In the genomic region with DNA sequence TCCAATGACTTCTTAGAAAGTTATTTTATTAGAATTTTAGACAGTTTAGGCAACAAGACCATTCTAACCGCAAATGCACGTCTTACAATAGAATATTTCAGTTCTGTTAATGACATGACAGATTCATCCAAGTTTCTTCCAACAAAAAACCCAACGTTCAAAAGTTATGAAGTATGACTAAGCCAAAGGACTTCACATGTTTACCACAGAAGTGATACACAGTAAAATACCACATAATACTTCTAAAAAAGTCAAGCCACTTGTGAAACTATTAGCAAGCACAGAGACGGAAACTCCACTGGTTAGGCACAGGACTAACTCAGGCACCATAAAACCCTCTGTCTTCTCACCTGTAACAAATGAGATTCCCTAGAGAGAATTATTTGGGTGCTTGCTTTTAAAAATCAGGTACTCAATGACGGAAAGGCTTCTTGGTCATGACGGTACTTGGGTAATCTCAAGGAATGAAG, we compare ENCODE assay signal across 8 mouse cellular contexts. TPM values are rescaled to one million over a fixed set of nuclear protein-coding genes. Genes with fewer than 3 reads are reported as not detected.
DNase-seq lines count a peak whose midpoint lies in the region; ATAC-seq and TF ChIP-seq lines count a peak whose summit lies in the region.

No protein-coding gene starts in this region.

- peak overlapping the region; percentile 97 for H3K9ac ChIP-seq in heart, embryonic 12.5 days
- peak overlapping the region; percentile 87 for H3K9ac ChIP-seq in MEL (ENCODE audit: control insufficient read depth, low read depth, low read length, poor library complexity, severe bottlenecking)
- H3K9ac ChIP-seq in hindbrain, embryonic 13.5 days = peak overlapping the region; percentile 93; the same call in 1 of the 2 replicates
- peak overlapping the region; percentile 84; the same call in 1 of the 2 replicates for H3K9ac ChIP-seq in midbrain, embryonic 12.5 days (replicated peaks)

- peaks cover 11% of the 10 kb centered on the region for H3K79me2 ChIP-seq in MEL (ENCODE audit: control insufficient read depth, insufficient read depth, low read length, poor library complexity)

- 61% methylated on average over 6 of the region's 6 CpGs for WGBS in heart, embryonic 12.5 days
- WGBS in hindbrain, embryonic 13.5 days = 71% methylated on average over 6 of the region's 6 CpGs
- 66% methylated on average over 6 of the region's 6 CpGs for WGBS in midbrain, embryonic 12.5 days

- DNase-seq in heart, postnatal 36 days = no peak
- no peak for DNase-seq in MEL (ENCODE audit: low read depth, low spot score)
- no peak for DNase-seq in retina, postnatal 1 day
- DNase-seq in urinary bladder, adult 18-20 months (ENCODE audit: low spot score in 2 of 2) = no peak
- no peak for DNase-seq in left cerebral cortex, postnatal 36 days (ENCODE audit: low spot score in 2 of 2)

- H3K4me3 ChIP-seq in heart, embryonic 12.5 days = peak overlapping the region; percentile 97
- peak overlapping the region; percentile 88 to 100 for H3K4me3 ChIP-seq in MEL (ENCODE audit: control insufficient read depth in 1 of 2, insufficient read depth in 1 of 2, low read depth in 2 of 2, low read length in 2 of 2)
- peak overlapping the region; percentile 90 for H3K4me3 ChIP-seq in hindbrain, embryonic 13.5 days
- peak overlapping the region; percentile 84 for H3K4me3 ChIP-seq in midbrain, embryonic 12.5 days

- TF ChIP-seq POLR2A in MEL (IDR thresholded peaks at IDR 0.05; ENCODE audit: control insufficient read depth in 1 of 2, insufficient read depth in 1 of 2, low read depth in 1 of 2, low read length in 2 of 2, poor library complexity in 1 of 2) = no peak

- H3K4me2 ChIP-seq in heart, embryonic 12.5 days = peak overlapping the region; percentile 77
- peak overlapping the region; percentile 68 for H3K4me2 ChIP-seq in hindbrain, embryonic 13.5 days
- H3K4me2 ChIP-seq in midbrain, embryonic 12.5 days (replicated peaks) = peak overlapping the region; percentile 70

- TF ChIP-seq EP300 in MEL (IDR thresholded peaks at IDR 0.05; ENCODE audit: low read depth in 1 of 2, low read length in 2 of 2) = no peak

- TF ChIP-seq RAD21 in MEL (IDR thresholded peaks at IDR 0.05; ENCODE audit: low read depth, low read length) = no peak

- ATAC-seq in heart, embryonic 12.5 days (ENCODE audit: insufficient number of reproducible peaks, low FRiP score) = no peak
- ATAC-seq in hindbrain, embryonic 13.5 days (ENCODE audit: low FRiP score) = no peak
- ATAC-seq in midbrain, embryonic 12.5 days (ENCODE audit: low FRiP score, low read depth) = no peak

- intact Hi-C loops in heart, postnatal 36 days (cut with DNase I) = loop anchor here (2.0 kb wide), 1 partner anchor 37 kb away; no protein-coding TSS in a partner anchor
- intact Hi-C loops in left cerebral cortex, postnatal 36 days (cut with DNase I) = loop anchor here (5.0 kb wide), 1 partner anchor 40 kb away; a partner anchor contains a TSS

- no peak for TF ChIP-seq CTCF in MEL (IDR thresholded peaks at IDR 0.05 in 2 of 3, conservative IDR thresholded peaks at IDR 0.05 in 1 of 3; ENCODE audit: control insufficient read depth in 1 of 3, insufficient read depth in 1 of 3, low read depth in 2 of 3, low read length in 3 of 3, poor library complexity in 1 of 3, severe bottlenecking in 1 of 3)

- no peaks in the 10 kb centered on the region for H3K9me3 ChIP-seq in heart, embryonic 12.5 days (replicated peaks)
- no peaks in the 10 kb centered on the region for H3K9me3 ChIP-seq in MEL (replicated peaks; ENCODE audit: insufficient read depth, low read length)
- H3K9me3 ChIP-seq in hindbrain, embryonic 13.5 days = no peaks in the 10 kb centered on the region
- no peaks in the 10 kb centered on the region for H3K9me3 ChIP-seq in midbrain, embryonic 12.5 days

- H3K27ac ChIP-seq in heart, embryonic 12.5 days (ENCODE audit: poor library complexity, severe bottlenecking) = peak overlapping the region; percentile 81; the same call in 1 of the 2 replicates
- H3K27ac ChIP-seq in MEL (ENCODE audit: control insufficient read depth, low read depth, low read length) = peak overlapping the region; percentile 84; the same call in 1 of the 2 replicates
- H3K27ac ChIP-seq in hindbrain, embryonic 13.5 days = no peak overlapping the region
- no peak overlapping the region for H3K27ac ChIP-seq in midbrain, embryonic 12.5 days (replicated peaks)

- H3K4me1 ChIP-seq in heart, embryonic 12.5 days (replicated peaks) = peaks cover 11% of the 10 kb centered on the region
- peaks cover 8 to 9% of the 10 kb centered on the region in 2 experiments for H3K4me1 ChIP-seq in MEL (ENCODE audit: control insufficient read depth in 1 of 2, insufficient read depth in 2 of 2, low read length in 2 of 2)
- peaks cover 16% of the 10 kb centered on the region for H3K4me1 ChIP-seq in hindbrain, embryonic 13.5 days (replicated peaks)
- peaks cover 12% of the 10 kb centered on the region for H3K4me1 ChIP-seq in midbrain, embryonic 12.5 days

- H3K36me3 ChIP-seq in heart, embryonic 12.5 days = peaks cover 47% of the 10 kb centered on the region
- H3K36me3 ChIP-seq in MEL (ENCODE audit: control insufficient read depth in 1 of 2, insufficient read depth in 2 of 2, low read length in 2 of 2) = peaks cover 9 to 13% of the 10 kb centered on the region in 2 experiments
- H3K36me3 ChIP-seq in hindbrain, embryonic 13.5 days = peaks cover 37% of the 10 kb centered on the region
- peaks cover 33% of the 10 kb centered on the region for H3K36me3 ChIP-seq in midbrain, embryonic 12.5 days

- no peaks in the 10 kb centered on the region for H3K27me3 ChIP-seq in heart, embryonic 12.5 days (replicated peaks)
- no peaks in the 10 kb centered on the region for H3K27me3 ChIP-seq in MEL (ENCODE audit: control insufficient read depth in 1 of 2, insufficient read depth in 2 of 2, low read length in 2 of 2)
- no peaks in the 10 kb centered on the region for H3K27me3 ChIP-seq in hindbrain, embryonic 13.5 days
- H3K27me3 ChIP-seq in midbrain, embryonic 12.5 days = no peaks in the 10 kb centered on the region

TF ChIP-seq in MEL, 35 proteins besides CTCF, POLR2A, EP300 and RAD21:
- TF ChIP-seq CHD1 (IDR thresholded peaks at IDR 0.05; ENCODE audit: low read depth, low read length) (0 out of 2 replicates have a peak, but pooled peaks have one; percentile 65), E2F4 (IDR thresholded peaks at IDR 0.05; ENCODE audit: borderline replicate concordance, low read depth, low read length) (no peak)

RNA-seq across cellular contexts. Expression of a gene that starts 0.8 kb away (rescaled TPM):
- polyA plus RNA-seq in heart, embryonic 12.5 days (2016; fragmentation: Nextera tagmentation; extraction: Ambion mirVana) = 23.9 and 27.7 TPM in 2 replicates
- total RNA-seq in heart, postnatal 36 days (2021) = 10 to 100 TPM; 19.3 to 23.9 TPM
- 18.0 and 21.5 TPM in 2 replicates for total RNA-seq in MEL (2012; rRNA removed)
- 10 to 100 TPM in 1 of 2 experiments, not detected in 1; 31.1 TPM for polyA plus RNA-seq in MEL (2012; ENCODE audit: insufficient read depth in 1 of 2, insufficient read length in 2 of 2, low read depth in 1 of 2, low replicate concordance in 2 of 2, missing spikeins in 1 of 2)
- polyA plus RNA-seq in hindbrain, embryonic 13.5 days (2015; fragmentation: Nextera tagmentation; extraction: Ambion mirVana) = 34.3 and 34.6 TPM in 2 replicates
- 37.4 and 38.6 TPM in 2 replicates for polyA plus RNA-seq in midbrain, embryonic 12.5 days (2016; fragmentation: Nextera tagmentation; extraction: Ambion mirVana)
- total RNA-seq in left cerebral cortex, postnatal 36 days (2021) = 10 to 100 TPM; 43.9 to 48.7 TPM

RNA-seq across cellular contexts. Expression of a gene that starts 38.7 kb away (rescaled TPM):
- 43.7 and 47.6 TPM in 2 replicates for polyA plus RNA-seq in heart, embryonic 12.5 days (2016; fragmentation: Nextera tagmentation; extraction: Ambion mirVana)
- 10 to 100 TPM; 21.9 to 29.4 TPM for total RNA-seq in heart, postnatal 36 days (2021)
- 154 and 182 TPM in 2 replicates for total RNA-seq in MEL (2012; rRNA removed)
- polyA plus RNA-seq in MEL (2012; ENCODE audit: insufficient read depth in 1 of 2, insufficient read length in 2 of 2, low read depth in 1 of 2, low replicate concordance in 2 of 2, missing spikeins in 1 of 2) = 100 to 1,000 TPM; 122 to 304 TPM
- 26.7 and 29.5 TPM in 2 replicates for polyA plus RNA-seq in hindbrain, embryonic 13.5 days (2015; fragmentation: Nextera tagmentation; extraction: Ambion mirVana)
- polyA plus RNA-seq in midbrain, embryonic 12.5 days (2016; fragmentation: Nextera tagmentation; extraction: Ambion mirVana) = 48.6 and 52.3 TPM in 2 replicates
- 10 to 100 TPM; 69.8 to 70.9 TPM for total RNA-seq in left cerebral cortex, postnatal 36 days (2021)

RNA-seq across cellular contexts. Expression of a gene that starts 54.0 kb away (rescaled TPM):
- 0.09 TPM in 1 of 2 replicates, not detected in the other for polyA plus RNA-seq in heart, embryonic 12.5 days (2016; fragmentation: Nextera tagmentation; extraction: Ambion mirVana)
- total RNA-seq in heart, postnatal 36 days (2021) = not detected
- total RNA-seq in MEL (2012; rRNA removed) = 0.46 and 0.65 TPM in 2 replicates
- polyA plus RNA-seq in MEL (2012; ENCODE audit: insufficient read depth in 1 of 2, insufficient read length in 2 of 2, low read depth in 1 of 2, low replicate concordance in 2 of 2, missing spikeins in 1 of 2) = under 1 TPM in 1 of 2 experiments, not detected in 1; 0.61 TPM
- 0.17 and 0.22 TPM in 2 replicates for polyA plus RNA-seq in hindbrain, embryonic 13.5 days (2015; fragmentation: Nextera tagmentation; extraction: Ambion mirVana)
- polyA plus RNA-seq in midbrain, embryonic 12.5 days (2016; fragmentation: Nextera tagmentation; extraction: Ambion mirVana) = 0.12 TPM in 1 of 2 replicates, not detected in the other
- under 1 TPM; 0.27 to 0.47 TPM for total RNA-seq in left cerebral cortex, postnatal 36 days (2021)

Comparison
In these comparisons a context has a peak if more than half of its experiments do, and no peak if none do; other contexts are left out.
1. H3K27ac ChIP-seq: peak in heart, embryonic 12.5 days (single experiment) and MEL (single experiment); none in hindbrain, embryonic 13.5 days (single experiment) and midbrain, embryonic 12.5 days (single experiment).
2. Peak in every context shown above with its lines, with median percentiles within 50 percentile points of each other: H3K4me2 ChIP-seq, H3K4me3 ChIP-seq and H3K9ac ChIP-seq.